Mouse (Mus musculus) heart, postnatal 0 days (tissue): ENCODE data around the gene Selp. TPM values are rescaled to one million over a fixed set of nuclear protein-coding genes. Genes with fewer than 3 reads are reported as not detected.

ENCODE experiments used
- ATAC-seq: fragments of 200-750 bp; cut with Nextera tagmentation; 2 replicates; pipeline ENCODE4 v1.8.0; 2017; ENCODE audit warnings: low read depth, moderate number of reproducible peaks, moderate library complexity; ENCODE audit not compliant: insufficient read depth
- DNase-seq: peaks from one replicate; pipeline ENCODE4 v3.0.0-alpha.2; 2016; ENCODE audit warnings: low spot score
- H3K27ac ChIP-seq: fragments of 300-500 bp; sonication (generic); 2 replicates; pipeline ENCODE4 v1.5.1; 2014; ENCODE audit warnings: low read depth, mild to moderate bottlenecking
- H3K27me3 ChIP-seq: fragments of 300-500 bp; sonication (generic); 2 replicates; pipeline ENCODE4 v1.6.1; 2014; ENCODE audit warnings: low read length, mixed read lengths; ENCODE audit not compliant: control insufficient read depth, insufficient read depth
- H3K36me3 ChIP-seq: fragments of 300-500 bp; sonication (generic); replicated peaks from 2 replicates; pipeline ENCODE4 v1.6.1; 2014; ENCODE audit warnings: low read length, mixed read lengths; ENCODE audit not compliant: control insufficient read depth, insufficient read depth
- H3K4me1 ChIP-seq: fragments of 300-500 bp; sonication (generic); 2 replicates; pipeline ENCODE4 v1.6.1; 2014; ENCODE audit warnings: antibody characterized with exemption; ENCODE audit not compliant: control insufficient read depth, insufficient read depth
- H3K4me2 ChIP-seq: fragments of 300-500 bp; sonication (generic); 2 replicates; pipeline ENCODE4 v1.6.1; 2014; ENCODE audit warnings: low read depth, mild to moderate bottlenecking, low read length, moderate library complexity
- H3K4me3 ChIP-seq: fragments of 300-500 bp; sonication (generic); 2 replicates; pipeline ENCODE4 v1.5.1; 2014; ENCODE audit warnings: low read depth, low read length
- H3K9ac ChIP-seq: fragments of 300-500 bp; sonication (generic); replicated peaks from 2 replicates; pipeline ENCODE4 v1.6.1; 2014; ENCODE audit warnings: low read depth, low read length, mixed read lengths
- H3K9me3 ChIP-seq: fragments of 300-500 bp; sonication (generic); replicated peaks from 2 replicates; pipeline ENCODE4 v1.6.1; 2016; ENCODE audit warnings: low read length; ENCODE audit not compliant: control insufficient read depth
- CTCF ChIP-seq: IDR thresholded peaks from 2 replicates; pipeline ENCODE4 v1.5.1; 2016; ENCODE audit warnings: antibody characterized with exemption, control low read depth, low read depth
- EP300 ChIP-seq: IDR thresholded peaks from 2 replicates; pipeline ENCODE4 v1.6.1; 2016; ENCODE audit warnings: antibody characterized with exemption, low read depth
- WGBS: fragments of 180-500 bp; shearing (Covaris S2); extraction: QIAGEN DNeasy Blood & Tissue Kit; methylation state at CpG from one replicate; pipeline ENCODE4 v1.1.7; 2014; 5-methylcytosine and 5-hydroxymethylcytosine counted together
- polyA plus RNA-seq: library from polyadenylated mRNA; unstranded; fragments of >200 nt; fragmentation: Nextera tagmentation; extraction: Ambion mirVana; gene quantifications from 2 replicates; pipeline ENCODE4 v1.2.1, GENCODE M21; 2015
- total RNA-seq: library from RNA; depleted of rRNA; stranded (reverse); fragments of >200 nt; gene quantifications from 2 replicates; pipeline ENCODE4 v1.2.3, GENCODE M21; 2014; ENCODE audit warnings: low replicate concordance

The Selp gene
- total and polyA plus RNA-seq, 2 experiments from 2014 or later = 0.51 TPM; not detected in 1

GRCm38 (mm10) chr1:164073803-164074202 is 41.3 kb upstream of the Selp start:
- H3K4me1 ChIP-seq = no peaks in the 10 kb centered on the region
- H3K9me3 ChIP-seq = no peaks in the 10 kb centered on the region
- no peaks in the 10 kb centered on the region for H3K36me3 ChIP-seq
- H3K4me2 ChIP-seq = no peak overlapping the region
- no peak for TF ChIP-seq EP300
- no peak for ATAC-seq
- no peaks in the 10 kb centered on the region for H3K27me3 ChIP-seq
- H3K27ac ChIP-seq = no peak overlapping the region
- no peak overlapping the region for H3K9ac ChIP-seq
- no peak overlapping the region for H3K4me3 ChIP-seq
- no peak for DNase-seq
- WGBS = 60% methylated on average over 7 of the region's 7 CpGs

GRCm38 (mm10) chr1:164074606-164075140 is 40.4 kb upstream of the Selp start:
- ATAC-seq (no peak), DNase-seq (no peak)
- Histone ChIP-seq H3K4me3 (no peak overlapping the region), H3K27me3 (no peaks in the 10 kb centered on the region), H3K27ac (no peak overlapping the region), H3K4me1 (no peaks in the 10 kb centered on the region), H3K9ac (no peak overlapping the region), H3K9me3 (no peaks in the 10 kb centered on the region), H3K4me2 (no peak overlapping the region), H3K36me3 (no peaks in the 10 kb centered on the region)
- 77% methylated on average over 2 of the region's 2 CpGs for WGBS
- TF ChIP-seq EP300 = no peak
- no peak for TF ChIP-seq CTCF

GRCm38 (mm10) chr1:164075416-164075815 is 39.6 kb upstream of the Selp start:
- ATAC-seq = no peak

GRCm38 (mm10) chr1:164076441-164076840 is 38.6 kb upstream of the Selp start:
- DNase-seq = no peak
- H3K27me3 ChIP-seq = no peaks in the 10 kb centered on the region
- H3K27ac ChIP-seq = no peak overlapping the region
- ATAC-seq = no peak
- H3K9me3 ChIP-seq = no peaks in the 10 kb centered on the region
- no peak overlapping the region for H3K4me2 ChIP-seq
- H3K9ac ChIP-seq = no peak overlapping the region
- TF ChIP-seq CTCF (no peak), EP300 (no peak)
- H3K4me1 ChIP-seq = no peaks in the 10 kb centered on the region
- no peak overlapping the region for H3K4me3 ChIP-seq
- WGBS = 29% methylated on average over 1 of the region's 1 CpGs
- H3K36me3 ChIP-seq = no peaks in the 10 kb centered on the region

More at GRCm38 (mm10) chr1:164075416-164075815, 39.6 kb upstream of the Selp start:
- no peak overlapping the region for H3K27ac ChIP-seq
- H3K9me3 ChIP-seq = no peaks in the 10 kb centered on the region
- no peak overlapping the region for H3K4me3 ChIP-seq
- H3K36me3 ChIP-seq = no peaks in the 10 kb centered on the region
- H3K4me2 ChIP-seq = no peak overlapping the region
- H3K9ac ChIP-seq = no peak overlapping the region
- no peak for DNase-seq
- H3K27me3 ChIP-seq = no peaks in the 10 kb centered on the region
- TF ChIP-seq EP300 (no peak), CTCF (no peak)
- 86% methylated on average over 1 of the region's 1 CpGs for WGBS
- H3K4me1 ChIP-seq = no peaks in the 10 kb centered on the region

- ATAC-seq = no peak
- 60% methylated on average over 3 of the region's 3 CpGs for WGBS
Observed at GRCm38 (mm10) chr1:164077031-164077430, 38.0 kb upstream of the Selp start.

GRCm38 (mm10) chr1:164078323-164078741 is 36.7 kb upstream of the Selp start:
- H3K4me1 ChIP-seq = no peaks in the 10 kb centered on the region
- DNase-seq = no peak
- H3K4me3 ChIP-seq = no peak overlapping the region
- H3K27me3 ChIP-seq = peaks cover 2% of the 10 kb centered on the region; the same call in 1 of the 2 replicates
- no peaks in the 10 kb centered on the region for H3K36me3 ChIP-seq
- no peaks in the 10 kb centered on the region for H3K9me3 ChIP-seq
- no peak overlapping the region for H3K4me2 ChIP-seq
- 74% methylated on average over 4 of the region's 4 CpGs for WGBS
- no peak overlapping the region for H3K9ac ChIP-seq
- TF ChIP-seq EP300 (no peak), CTCF (no peak)
- ATAC-seq = no peak
- H3K27ac ChIP-seq = no peak overlapping the region

More at GRCm38 (mm10) chr1:164077031-164077430, 38.0 kb upstream of the Selp start:
- Histone ChIP-seq H3K4me2 (no peak overlapping the region), H3K9me3 (no peaks in the 10 kb centered on the region), H3K36me3 (no peaks in the 10 kb centered on the region), H3K27ac (no peak overlapping the region), H3K4me3 (no peak overlapping the region), H3K9ac (no peak overlapping the region), H3K4me1 (no peaks in the 10 kb centered on the region), H3K27me3 (no peaks in the 10 kb centered on the region)
- no peak for DNase-seq
- TF ChIP-seq CTCF = no peak
- TF ChIP-seq EP300 = no peak
